Mouse (Mus musculus) cortical plate, adult 2 months (tissue): ENCODE results near the gene Pitpnm1.

Experiments
- CTCF ChIP-seq: fragments of 200-500 bp; IDR thresholded peaks from 2 replicates; pipeline ENCODE4 v1.5.1; 2011; ENCODE audit warnings: mild to moderate bottlenecking, control low read depth, low read length; ENCODE audit not compliant: insufficient read depth; ENCODE audit errors: extremely low read depth
- POLR2A ChIP-seq: fragments of 200-500 bp; IDR thresholded peaks from 2 replicates; pipeline ENCODE4 v1.6.1; 2011; ENCODE audit warnings: mild to moderate bottlenecking, low read length, control low read depth; ENCODE audit not compliant: insufficient read depth; ENCODE audit errors: extremely low read depth

DNA sequence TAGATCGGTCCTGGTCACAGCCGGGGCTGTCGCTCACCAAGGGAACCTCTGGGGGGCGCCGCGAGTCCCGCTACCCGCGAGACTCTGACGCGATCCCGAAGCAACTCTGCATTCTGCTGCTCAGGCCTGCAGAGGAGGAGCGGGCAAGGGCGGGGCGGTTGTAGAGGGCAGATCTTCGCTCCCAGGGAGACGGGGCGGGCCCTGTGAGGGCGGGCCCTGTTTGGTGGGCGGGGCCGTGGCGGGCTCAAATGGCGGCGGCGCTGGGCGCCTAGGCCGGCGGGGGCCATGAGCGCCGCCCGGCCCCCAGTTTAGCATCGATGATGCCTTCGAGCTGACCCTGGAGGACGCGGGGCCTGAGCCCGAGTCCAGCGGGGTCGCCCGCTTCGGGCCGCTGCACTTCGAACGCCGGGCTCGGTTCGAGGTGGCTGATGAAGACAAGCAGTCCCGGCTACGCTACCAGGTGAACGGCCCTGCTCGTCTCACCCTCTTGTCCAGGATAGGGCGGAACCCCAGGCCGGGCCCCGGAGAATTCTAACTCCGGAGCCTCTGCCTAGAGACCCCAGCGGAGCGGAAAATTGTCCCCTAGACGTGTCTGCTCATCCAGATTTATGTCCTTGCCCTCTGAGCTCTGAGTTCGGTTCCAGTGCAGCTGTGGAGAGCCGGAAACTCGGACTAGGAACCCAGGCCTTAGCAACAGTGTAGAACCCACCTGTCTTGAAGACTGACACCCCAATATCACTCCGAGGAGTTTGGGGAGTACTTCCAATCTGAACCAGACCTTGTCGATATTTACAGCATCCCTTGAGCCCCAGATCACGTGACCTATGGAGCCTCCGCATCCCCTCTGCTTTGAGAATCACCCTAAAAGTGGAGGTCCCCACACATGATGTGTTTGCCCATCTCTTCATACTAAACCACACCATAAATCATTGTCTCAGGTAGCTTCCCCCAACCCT is 26.2 kb downstream of the Pitpnm1 start, which contains the start of gene Aip:
- peak; percentile 32; the same call in 1 of the 2 replicates for TF ChIP-seq CTCF
- 0 out of 2 replicates have a peak, but pooled peaks have one; percentile 3 for TF ChIP-seq POLR2A
